Mouse (Mus musculus): ENCODE measurements around the gene Cdyl2. TPM values are rescaled to one million over a fixed set of nuclear protein-coding genes. Genes with fewer than 3 reads are reported as not detected.

The Cdyl2 gene
- 10 to 100 TPM; 15.2 to 17.4 TPM for total RNA-seq (2023)

GRCm38 (mm10) chr8:116732684-116733647 lies at the start of gene Cdyl2:
Gene Cdyl2 (minus strand): TSS chr8:116732991.

Other genes starting within 250 kb of the Cdyl2 start
- gene Dynlrb2, start 228.0 kb downstream of the Cdyl2 start, total RNA-seq (2023) = not detected
- gene Cmc2, start 188.5 kb upstream of the Cdyl2 start, total RNA-seq (2023) = 1 to 10 TPM; 7.5 to 9.3 TPM
- 1 to 10 TPM; 2.6 to 5.0 TPM for gene Cenpn, start 188.7 kb upstream of the Cdyl2 start, total RNA-seq (2023)
- gene Atmin, start 210.4 kb upstream of the Cdyl2 start, total RNA-seq (2023) = 10 to 100 TPM; 19.4 to 22.1 TPM
- gene 1700030J22Rik, start 246.0 kb upstream of the Cdyl2 start, total RNA-seq (2023) = under 1 TPM in 1 of 2 experiments, not detected in 1; 0.39 TPM